Mouse (Mus musculus) kidney, embryonic 15.5 days (tissue): ENCODE results near the gene Il9r. TPM values are rescaled to one million over a fixed set of nuclear protein-coding genes. Genes with fewer than 3 reads are reported as not detected.

Experiments used
- ATAC-seq: fragments of 200-750 bp; cut with Nextera tagmentation; replicated peaks from 2 replicates; pipeline ENCODE4 v1.8.0; 2017; ENCODE audit warnings: moderate TSS enrichment; ENCODE audit not compliant: low FRiP score
- H3K27ac ChIP-seq: fragments of 300-500 bp; sonication (generic); 2 replicates; pipeline ENCODE4 v1.5.1; 2015; ENCODE audit warnings: mild to moderate bottlenecking, inconsistent platforms
- H3K27me3 ChIP-seq: fragments of 300-500 bp; sonication (generic); 2 replicates; pipeline ENCODE4 v1.6.1; 2015; ENCODE audit warnings: inconsistent platforms
- H3K36me3 ChIP-seq: fragments of 300-500 bp; sonication (generic); 2 replicates; pipeline ENCODE4 v1.6.1; 2015; ENCODE audit warnings: inconsistent platforms
- H3K4me1 ChIP-seq: fragments of 300-500 bp; sonication (generic); 2 replicates; pipeline ENCODE4 v1.6.1; 2015; ENCODE audit warnings: inconsistent platforms
- H3K4me2 ChIP-seq: fragments of 300-500 bp; sonication (generic); 2 replicates; pipeline ENCODE4 v1.6.1; 2015; ENCODE audit warnings: moderate library complexity, mild to moderate bottlenecking, inconsistent platforms
- H3K4me3 ChIP-seq: fragments of 300-500 bp; sonication (generic); replicated peaks from 2 replicates; pipeline ENCODE4 v1.5.1; 2015; ENCODE audit warnings: mild to moderate bottlenecking, inconsistent platforms
- H3K9ac ChIP-seq: fragments of 300-500 bp; sonication (generic); 2 replicates; pipeline ENCODE4 v1.6.1; 2015; ENCODE audit warnings: mild to moderate bottlenecking, inconsistent platforms
- H3K9me3 ChIP-seq: fragments of 300-500 bp; sonication (generic); replicated peaks from 2 replicates; pipeline ENCODE4 v1.6.1; 2016; ENCODE audit warnings: inconsistent platforms
- WGBS: fragments of 180-500 bp; shearing (Covaris S2); methylation state at CpG from one replicate; pipeline ENCODE4 v1.1.7; 2015; ENCODE audit warnings: mixed read lengths; 5-methylcytosine and 5-hydroxymethylcytosine counted together
- polyA plus RNA-seq: library from polyadenylated mRNA; unstranded; fragments of >200 nt; fragmentation: Nextera tagmentation; extraction: Ambion mirVana; gene quantifications from 2 replicates; pipeline ENCODE4 v1.2.1, GENCODE M21; 2015

The Il9r gene
- polyA plus RNA-seq, 1 experiment from 2014 or later: not detected

- no peaks in the 10 kb centered on the region for H3K9me3 ChIP-seq
- H3K27me3 ChIP-seq: no peaks in the 10 kb centered on the region
- no peak for ATAC-seq
- 65% methylated on average over 9 of the region's 9 CpGs for WGBS
- no peak overlapping the region for H3K27ac ChIP-seq
- no peak overlapping the region for H3K4me3 ChIP-seq
- H3K4me2 ChIP-seq: no peak overlapping the region
- H3K9ac ChIP-seq: no peak overlapping the region
- peaks cover 24% of the 10 kb centered on the region for H3K4me1 ChIP-seq
- H3K36me3 ChIP-seq: peaks cover 84% of the 10 kb centered on the region
Measured at GRCm38 (mm10) chr11:32236712-32237410, 36.8 kb upstream of the Il9r start.

DNA sequence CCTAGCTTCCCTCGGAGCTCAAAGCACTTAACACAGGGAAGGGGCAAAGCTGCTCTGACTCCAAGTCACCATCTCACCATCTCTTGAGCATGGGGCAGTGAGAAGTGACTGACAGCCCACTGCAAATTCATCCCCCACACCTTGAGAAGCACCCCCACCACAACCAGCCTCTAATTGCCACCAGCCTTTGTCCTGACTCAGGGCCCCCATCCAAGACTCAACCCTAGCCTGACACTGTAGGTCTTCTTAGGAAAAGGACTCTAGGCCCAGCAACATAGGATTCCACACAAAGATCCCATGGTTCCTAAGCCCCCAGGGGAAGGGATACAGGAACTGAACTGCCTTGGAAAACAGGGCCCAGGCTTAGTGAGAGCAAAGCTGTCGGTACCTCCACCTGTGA lies 36.1 kb upstream of the Il9r start:
- H3K4me2 ChIP-seq: no peak overlapping the region
- no peak overlapping the region for H3K9ac ChIP-seq
- 73% methylated on average over 2 of the region's 2 CpGs for WGBS
- peaks cover 84% of the 10 kb centered on the region for H3K36me3 ChIP-seq
- no peak for ATAC-seq
- no peak overlapping the region for H3K27ac ChIP-seq
- no peak overlapping the region for H3K4me3 ChIP-seq
- H3K9me3 ChIP-seq: no peaks in the 10 kb centered on the region
- peaks cover 24% of the 10 kb centered on the region for H3K4me1 ChIP-seq
- H3K27me3 ChIP-seq: no peaks in the 10 kb centered on the region

DNA sequence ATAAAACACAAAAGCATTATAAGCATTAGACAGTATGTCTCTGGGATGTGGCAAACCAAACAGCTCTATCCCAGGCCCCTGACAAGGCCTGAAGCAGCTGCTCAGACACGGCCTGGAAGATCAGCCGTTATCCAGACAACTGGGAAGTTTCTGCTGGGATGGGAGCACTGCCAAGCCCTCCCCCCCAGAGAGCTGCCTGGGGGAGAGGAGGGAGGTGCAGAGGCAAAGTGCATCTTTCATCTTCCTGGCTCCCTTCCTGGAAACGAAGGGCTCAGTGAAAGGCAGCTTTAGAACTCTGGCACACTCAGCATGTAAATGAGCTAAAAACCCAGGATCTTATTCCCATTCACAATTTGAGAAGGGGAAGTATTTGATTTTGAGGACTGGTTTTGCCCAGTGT lies 35.6 kb upstream of the Il9r start:
- H3K4me3 ChIP-seq: no peak overlapping the region
- no peaks in the 10 kb centered on the region for H3K27me3 ChIP-seq
- H3K27ac ChIP-seq: 0 out of 2 replicates have a peak overlapping the region, but pooled peaks have one; percentile 10
- H3K9me3 ChIP-seq: no peaks in the 10 kb centered on the region
- H3K36me3 ChIP-seq: peaks cover 84% of the 10 kb centered on the region
- H3K4me1 ChIP-seq: peaks cover 24% of the 10 kb centered on the region
- WGBS: 44% methylated on average over 3 of the region's 3 CpGs
- no peak for ATAC-seq
- H3K4me2 ChIP-seq: no peak overlapping the region
- H3K9ac ChIP-seq: no peak overlapping the region

- ATAC-seq: no peak
- WGBS: 95% methylated on average over 6 of the region's 6 CpGs
- Histone ChIP-seq H3K4me2 (no peak overlapping the region), H3K36me3 (peaks cover 84% of the 10 kb centered on the region), H3K27me3 (no peaks in the 10 kb centered on the region), H3K4me3 (no peak overlapping the region), H3K4me1 (peaks cover 24% of the 10 kb centered on the region), H3K9me3 (no peaks in the 10 kb centered on the region), H3K27ac (0 out of 2 replicates have a peak overlapping the region, but pooled peaks have one; percentile 13), H3K9ac (no peak overlapping the region)
Measured at GRCm38 (mm10) chr11:32234816-32235485, 34.9 kb upstream of the Il9r start.

GRCm38 (mm10) chr11:32233895-32234294 lies 33.8 kb upstream of the Il9r start:
- Histone ChIP-seq H3K36me3 (peaks cover 82% of the 10 kb centered on the region), H3K4me2 (no peak overlapping the region), H3K9ac (no peak overlapping the region), H3K27ac (no peak overlapping the region), H3K4me1 (peaks cover 24% of the 10 kb centered on the region), H3K27me3 (no peaks in the 10 kb centered on the region), H3K4me3 (no peak overlapping the region), H3K9me3 (no peaks in the 10 kb centered on the region)
- WGBS: 90% methylated on average over 3 of the region's 3 CpGs
- no peak for ATAC-seq

- Histone ChIP-seq H3K4me1 (peaks cover 22% of the 10 kb centered on the region), H3K4me3 (no peak overlapping the region), H3K9me3 (no peaks in the 10 kb centered on the region), H3K36me3 (peaks cover 84% of the 10 kb centered on the region), H3K27ac (0 out of 2 replicates have a peak overlapping the region, but pooled peaks have one; percentile 18), H3K9ac (no peak overlapping the region), H3K27me3 (no peaks in the 10 kb centered on the region), H3K4me2 (no peak overlapping the region)
- 81% methylated on average over 10 of the region's 10 CpGs for WGBS
- peak; percentile 24; the same call in 1 of the 2 replicates for ATAC-seq
Measured at GRCm38 (mm10) chr11:32232848-32233247, 32.8 kb upstream of the Il9r start.

GRCm38 (mm10) chr11:32231125-32231524 lies 31.0 kb upstream of the Il9r start:
- H3K27ac ChIP-seq: no peak overlapping the region
- no peaks in the 10 kb centered on the region for H3K27me3 ChIP-seq
- H3K9me3 ChIP-seq: no peaks in the 10 kb centered on the region
- H3K4me2 ChIP-seq: no peak overlapping the region
- peaks cover 35% of the 10 kb centered on the region for H3K4me1 ChIP-seq
- H3K4me3 ChIP-seq: no peak overlapping the region
- 93% methylated on average over 2 of the region's 2 CpGs for whole genome bisulfite sequencing
- peaks cover 72% of the 10 kb centered on the region for H3K36me3 ChIP-seq
- no peak overlapping the region for H3K9ac ChIP-seq
- ATAC-seq: no peak

DNA sequence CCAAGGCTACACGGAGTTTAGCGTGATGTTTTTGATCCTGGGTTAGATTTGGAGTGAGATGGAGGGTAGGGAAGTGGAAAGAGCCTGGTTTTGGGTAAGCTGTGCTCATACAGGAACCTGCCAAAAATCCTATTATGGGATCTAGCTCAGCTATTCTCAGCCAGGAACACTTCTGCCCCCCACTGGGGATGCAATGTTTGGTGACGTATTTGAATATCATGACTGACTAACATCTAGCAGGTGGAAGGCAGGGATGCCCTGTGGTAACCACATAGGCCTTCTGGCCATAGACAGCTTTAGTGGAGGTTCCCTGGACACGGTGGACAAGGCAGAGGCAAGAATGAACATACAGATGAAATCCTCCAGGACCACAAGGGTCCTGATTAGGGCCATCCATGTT lies 30.1 kb upstream of the Il9r start:
- Histone ChIP-seq H3K4me3 (no peak overlapping the region), H3K27ac (no peak overlapping the region), H3K27me3 (no peaks in the 10 kb centered on the region), H3K4me2 (no peak overlapping the region), H3K9ac (no peak overlapping the region), H3K9me3 (no peaks in the 10 kb centered on the region), H3K4me1 (peaks cover 36% of the 10 kb centered on the region), H3K36me3 (peaks cover 66% of the 10 kb centered on the region)
- 83% methylated on average over 4 of the region's 4 CpGs for WGBS
- ATAC-seq: no peak

DNA sequence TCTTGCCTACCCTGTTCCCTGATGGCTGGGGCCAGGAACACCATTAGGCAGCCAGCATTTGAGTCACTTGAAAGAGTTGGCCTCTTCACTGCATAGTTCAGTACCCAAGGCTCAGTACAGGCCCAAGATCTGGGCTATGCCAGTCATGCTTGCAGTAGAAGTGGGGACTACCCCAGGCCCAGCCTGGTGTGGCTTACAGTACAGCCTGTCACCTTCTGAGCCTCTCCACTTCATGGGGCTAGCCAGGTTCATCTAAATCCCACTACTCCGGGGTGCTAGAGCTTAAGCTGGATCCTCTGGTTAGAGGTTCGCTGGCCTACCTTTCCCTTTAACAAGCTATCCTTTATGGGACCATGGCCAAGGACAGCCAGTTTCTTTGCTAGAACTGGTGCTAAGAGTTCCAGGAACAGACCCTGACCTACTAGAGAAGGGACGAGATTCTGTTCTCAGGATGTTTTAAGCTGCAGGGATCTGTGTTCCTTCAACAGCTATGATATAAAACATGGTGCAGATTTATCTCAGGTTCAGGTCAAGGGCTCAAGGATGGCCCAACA lies 28.3 kb upstream of the Il9r start:
- no peak for ATAC-seq

DNA sequence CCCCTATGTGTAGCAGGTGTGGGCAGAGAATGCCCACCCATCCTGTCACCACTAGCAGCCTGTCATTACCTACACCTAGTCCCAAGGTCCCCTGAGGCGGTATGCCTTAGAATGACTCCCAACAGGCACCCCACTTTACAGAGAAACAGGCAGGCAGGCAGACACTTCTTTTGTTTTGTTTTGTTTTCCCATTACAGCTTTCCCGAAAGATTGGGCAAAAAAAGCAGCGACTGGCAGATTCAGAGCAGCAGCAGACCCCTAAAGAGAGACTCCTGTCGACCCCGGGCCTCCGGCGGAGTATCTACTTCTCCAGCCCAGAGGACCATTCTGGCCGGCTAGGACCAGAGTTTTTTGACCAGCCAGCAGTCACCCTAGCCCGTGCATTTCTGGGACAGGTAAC lies 27.5 kb upstream of the Il9r start:
- H3K27me3 ChIP-seq: no peaks in the 10 kb centered on the region
- WGBS: 78% methylated on average over 9 of the region's 9 CpGs
- no peaks in the 10 kb centered on the region for H3K9me3 ChIP-seq
- no peak for ATAC-seq
- no peak overlapping the region for H3K27ac ChIP-seq
- H3K36me3 ChIP-seq: peaks cover 41% of the 10 kb centered on the region
- H3K4me1 ChIP-seq: peaks cover 54% of the 10 kb centered on the region
- no peak overlapping the region for H3K4me3 ChIP-seq
- H3K9ac ChIP-seq: no peak overlapping the region
- H3K4me2 ChIP-seq: no peak overlapping the region; the same call in 1 of the 2 replicates

More for the DNA sequence above, 28.3 kb upstream of the Il9r start:
- Histone ChIP-seq H3K36me3 (peaks cover 48% of the 10 kb centered on the region), H3K9ac (no peak overlapping the region), H3K4me3 (no peak overlapping the region), H3K4me2 (no peak overlapping the region), H3K4me1 (peaks cover 46% of the 10 kb centered on the region), H3K9me3 (no peaks in the 10 kb centered on the region), H3K27me3 (no peaks in the 10 kb centered on the region), H3K27ac (no peak overlapping the region)
- 89% methylated on average over 3 of the region's 3 CpGs for WGBS

DNA sequence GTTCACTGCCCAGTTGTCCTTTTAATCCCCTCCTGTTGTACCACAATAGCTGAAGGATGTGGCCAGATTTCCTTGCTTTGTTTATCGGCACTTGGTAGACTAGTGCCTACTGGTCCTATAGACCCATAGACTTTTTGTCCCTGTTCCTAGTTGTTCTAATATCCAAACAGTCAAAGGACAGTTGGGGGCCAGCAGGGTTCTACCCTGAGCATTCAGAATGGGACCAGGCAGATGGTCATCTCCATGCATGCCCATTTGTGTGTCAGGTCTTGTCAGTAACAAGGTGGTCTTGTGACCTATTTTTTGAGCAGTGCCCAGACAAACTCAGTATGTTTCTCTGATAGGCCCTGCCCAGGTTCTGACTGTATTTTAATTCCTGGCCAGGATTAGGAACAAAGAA lies 27.0 kb upstream of the Il9r start:
- H3K9ac ChIP-seq: peak overlapping the region; percentile 76

More for the DNA sequence above, 27.0 kb upstream of the Il9r start:
- Histone ChIP-seq H3K4me3 (peak overlapping the region; percentile 79), H3K4me2 (peak overlapping the region; percentile 81), H3K4me1 (peaks cover 59% of the 10 kb centered on the region), H3K9me3 (no peaks in the 10 kb centered on the region), H3K27ac (peak overlapping the region; percentile 92; the same call in 1 of the 2 replicates), H3K36me3 (peaks cover 36% of the 10 kb centered on the region), H3K27me3 (no peaks in the 10 kb centered on the region)
- no peak for ATAC-seq
- 50% methylated on average over 1 of the region's 1 CpGs for WGBS
